Mouse (Mus musculus): ENCODE measurements around the gene Hspb11. TPM values are rescaled to one million over a fixed set of nuclear protein-coding genes. Genes with fewer than 3 reads are reported as not detected.

The Hspb11 gene
- polyA plus RNA-seq, 1 experiment from 2014 or later = 39.1 TPM

DNA sequence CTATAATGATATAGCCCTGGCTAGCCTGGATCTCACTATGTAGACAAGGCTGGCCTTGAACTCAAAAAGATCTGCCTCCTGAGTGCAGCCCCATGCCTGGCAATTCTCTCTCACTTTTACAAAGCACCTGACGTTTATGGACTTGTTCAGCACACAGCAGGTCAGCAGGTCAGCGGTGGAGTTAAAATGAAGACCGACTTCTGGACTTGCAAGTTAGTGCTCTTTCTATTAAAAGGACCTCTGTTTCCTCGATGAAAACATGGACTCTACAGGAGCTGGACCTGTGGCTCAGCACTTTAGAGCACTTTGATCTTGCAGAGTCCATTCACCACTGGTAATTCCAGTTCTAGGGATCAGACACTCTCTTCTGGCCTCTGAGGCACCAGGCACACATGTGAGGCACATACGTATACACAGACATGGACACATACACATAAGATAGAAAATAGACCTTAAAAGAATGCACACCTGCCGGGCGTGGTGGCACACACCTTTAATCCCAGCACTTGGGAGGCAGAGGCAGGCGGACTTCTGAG, 44.7 kb downstream of the Hspb11 start:
- H3K9ac ChIP-seq (ENCODE audit: low read length) = no peak overlapping the region
- no peaks in the 10 kb centered on the region for H3K27me3 ChIP-seq (replicated peaks; ENCODE audit: control insufficient read depth, insufficient read depth, low read length)
- H3K27ac ChIP-seq (ENCODE audit: low read depth) = no peak overlapping the region
- WGBS = 79% methylated on average over 8 of the region's 8 CpGs
- ATAC-seq (replicated peaks; ENCODE audit: low FRiP score, low TSS enrichment, low read depth) (no peak), DNase-seq (ENCODE audit: low spot score) (no peak)
- H3K36me3 ChIP-seq (ENCODE audit: control insufficient read depth, insufficient read depth, low read length) = no peaks in the 10 kb centered on the region
- H3K4me3 ChIP-seq (ENCODE audit: low read depth, low read length) = no peak overlapping the region
- no peaks in the 10 kb centered on the region for H3K9me3 ChIP-seq (ENCODE audit: control insufficient read depth, low read length)
- no peaks in the 10 kb centered on the region for H3K4me1 ChIP-seq (replicated peaks; ENCODE audit: control insufficient read depth, insufficient read depth, low read length)
- no peak overlapping the region for H3K4me2 ChIP-seq (ENCODE audit: low read length)

DNA sequence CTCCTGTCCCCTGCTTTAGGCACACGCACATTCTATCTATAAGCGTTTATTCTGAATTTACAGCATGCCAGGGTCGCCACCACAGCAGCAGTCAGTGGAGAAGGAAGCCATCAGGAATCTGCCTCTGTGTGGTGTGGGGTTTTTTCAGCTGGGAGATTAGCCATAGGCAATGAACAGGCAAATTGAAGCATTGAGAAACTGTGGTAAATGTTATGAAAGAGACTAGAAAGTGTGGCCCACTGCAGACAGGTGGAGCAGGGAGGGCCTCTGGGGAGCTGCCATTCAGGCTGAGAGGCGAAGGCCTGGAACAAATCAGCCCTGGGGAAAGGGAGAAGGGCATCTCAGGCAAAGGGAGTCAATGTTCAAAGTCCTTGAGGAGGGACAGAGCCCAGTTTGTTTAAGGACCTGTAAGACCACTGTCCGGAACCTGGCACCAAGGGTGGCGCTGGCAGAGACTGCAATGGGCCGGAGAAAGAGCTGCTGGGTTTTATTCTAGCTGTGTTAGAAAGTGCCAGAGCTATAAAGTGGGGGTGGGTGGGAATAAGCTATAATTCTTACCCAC, 46.5 kb downstream of the Hspb11 start:
- Histone ChIP-seq H3K27me3 (replicated peaks; ENCODE audit: control insufficient read depth, insufficient read depth, low read length) (no peaks in the 10 kb centered on the region), H3K36me3 (ENCODE audit: control insufficient read depth, insufficient read depth, low read length) (no peaks in the 10 kb centered on the region), H3K9ac (ENCODE audit: low read length) (no peak overlapping the region), H3K4me3 (ENCODE audit: low read depth, low read length) (no peak overlapping the region), H3K9me3 (ENCODE audit: control insufficient read depth, low read length) (no peaks in the 10 kb centered on the region), H3K27ac (ENCODE audit: low read depth) (no peak overlapping the region), H3K4me1 (replicated peaks; ENCODE audit: control insufficient read depth, insufficient read depth, low read length) (no peaks in the 10 kb centered on the region), H3K4me2 (ENCODE audit: low read length) (no peak overlapping the region)
- no peak for ATAC-seq (replicated peaks; ENCODE audit: low FRiP score, low TSS enrichment, low read depth)
- DNase-seq (ENCODE audit: low spot score) = no peak
- 80% methylated on average over 7 of the region's 7 CpGs for WGBS

GRCm38 (mm10) chr4:107300371-107300770, 47.0 kb downstream of the Hspb11 start:
- H3K4me3 ChIP-seq (ENCODE audit: low read depth, low read length) = no peak overlapping the region
- ATAC-seq (replicated peaks; ENCODE audit: low FRiP score, low TSS enrichment, low read depth) = no peak
- H3K9me3 ChIP-seq (ENCODE audit: control insufficient read depth, low read length) = no peaks in the 10 kb centered on the region
- H3K36me3 ChIP-seq (ENCODE audit: control insufficient read depth, insufficient read depth, low read length) = no peaks in the 10 kb centered on the region
- H3K4me2 ChIP-seq (ENCODE audit: low read length) = no peak overlapping the region
- H3K4me1 ChIP-seq (replicated peaks; ENCODE audit: control insufficient read depth, insufficient read depth, low read length) = no peaks in the 10 kb centered on the region
- H3K27me3 ChIP-seq (replicated peaks; ENCODE audit: control insufficient read depth, insufficient read depth, low read length) = no peaks in the 10 kb centered on the region
- 86% methylated on average over 4 of the region's 4 CpGs for WGBS
- no peak overlapping the region for H3K27ac ChIP-seq (ENCODE audit: low read depth)
- H3K9ac ChIP-seq (ENCODE audit: low read length) = no peak overlapping the region
- DNase-seq (ENCODE audit: low spot score) = no peak

GRCm38 (mm10) chr4:107300902-107301555, 47.6 kb downstream of the Hspb11 start:
- no peak overlapping the region for H3K4me2 ChIP-seq (ENCODE audit: low read length)

GRCm38 (mm10) chr4:107302221-107302620, 48.8 kb downstream of the Hspb11 start:
- no peak overlapping the region for H3K4me2 ChIP-seq (ENCODE audit: low read length)
- no peak overlapping the region for H3K4me3 ChIP-seq (ENCODE audit: low read depth, low read length)
- 85% methylated on average over 9 of the region's 9 CpGs for WGBS
- no peak overlapping the region for H3K27ac ChIP-seq (ENCODE audit: low read depth)
- H3K27me3 ChIP-seq (replicated peaks; ENCODE audit: control insufficient read depth, insufficient read depth, low read length) = no peaks in the 10 kb centered on the region
- no peaks in the 10 kb centered on the region; the same call in 1 of the 2 replicates for H3K4me1 ChIP-seq (replicated peaks; ENCODE audit: control insufficient read depth, insufficient read depth, low read length)
- no peak overlapping the region for H3K9ac ChIP-seq (ENCODE audit: low read length)
- DNase-seq (ENCODE audit: low spot score) = no peak
- ATAC-seq (replicated peaks; ENCODE audit: low FRiP score, low TSS enrichment, low read depth) = no peak
- H3K36me3 ChIP-seq (ENCODE audit: control insufficient read depth, insufficient read depth, low read length) = no peaks in the 10 kb centered on the region
- H3K9me3 ChIP-seq (ENCODE audit: control insufficient read depth, low read length) = no peaks in the 10 kb centered on the region

More at GRCm38 (mm10) chr4:107300902-107301555, 47.6 kb downstream of the Hspb11 start:
- H3K27ac ChIP-seq (ENCODE audit: low read depth) = no peak overlapping the region
- H3K4me3 ChIP-seq (ENCODE audit: low read depth, low read length) = no peak overlapping the region
- DNase-seq (ENCODE audit: low spot score) = no peak
- no peaks in the 10 kb centered on the region for H3K9me3 ChIP-seq (ENCODE audit: control insufficient read depth, low read length)
- no peaks in the 10 kb centered on the region for H3K36me3 ChIP-seq (ENCODE audit: control insufficient read depth, insufficient read depth, low read length)
- H3K4me1 ChIP-seq (replicated peaks; ENCODE audit: control insufficient read depth, insufficient read depth, low read length) = no peaks in the 10 kb centered on the region; the same call in 1 of the 2 replicates
- H3K27me3 ChIP-seq (replicated peaks; ENCODE audit: control insufficient read depth, insufficient read depth, low read length) = no peaks in the 10 kb centered on the region
- WGBS = 92% methylated on average over 1 of the region's 1 CpGs
- ATAC-seq (replicated peaks; ENCODE audit: low FRiP score, low TSS enrichment, low read depth) = no peak
- no peak overlapping the region for H3K9ac ChIP-seq (ENCODE audit: low read length)

- Histone ChIP-seq H3K27ac (ENCODE audit: low read depth) (no peak overlapping the region), H3K27me3 (replicated peaks; ENCODE audit: control insufficient read depth, insufficient read depth, low read length) (no peaks in the 10 kb centered on the region), H3K36me3 (ENCODE audit: control insufficient read depth, insufficient read depth, low read length) (no peaks in the 10 kb centered on the region), H3K4me2 (ENCODE audit: low read length) (no peak overlapping the region), H3K4me3 (ENCODE audit: low read depth, low read length) (no peak overlapping the region), H3K9ac (ENCODE audit: low read length) (no peak overlapping the region), H3K9me3 (ENCODE audit: control insufficient read depth, low read length) (no peaks in the 10 kb centered on the region), H3K4me1 (replicated peaks; ENCODE audit: control insufficient read depth, insufficient read depth, low read length) (no peaks in the 10 kb centered on the region; the same call in 1 of the 2 replicates)
- 42% methylated on average over 4 of the region's 4 CpGs for WGBS
- ATAC-seq (replicated peaks; ENCODE audit: low FRiP score, low TSS enrichment, low read depth) (no peak; the same call in 1 of the 2 replicates), DNase-seq (ENCODE audit: low spot score) (no peak)
These were observed 49.4 kb downstream of the Hspb11 start for GRCm38 (mm10) chr4:107302832-107303231.

GRCm38 (mm10) chr4:107303531-107303930, 50.1 kb downstream of the Hspb11 start:
- Histone ChIP-seq H3K9ac (ENCODE audit: low read length) (no peak overlapping the region), H3K9me3 (ENCODE audit: control insufficient read depth, low read length) (no peaks in the 10 kb centered on the region), H3K4me1 (replicated peaks; ENCODE audit: control insufficient read depth, insufficient read depth, low read length) (no peaks in the 10 kb centered on the region; the same call in 1 of the 2 replicates), H3K4me2 (ENCODE audit: low read length) (no peak overlapping the region), H3K27ac (ENCODE audit: low read depth) (no peak overlapping the region), H3K4me3 (ENCODE audit: low read depth, low read length) (no peak overlapping the region), H3K36me3 (ENCODE audit: control insufficient read depth, insufficient read depth, low read length) (no peaks in the 10 kb centered on the region), H3K27me3 (replicated peaks; ENCODE audit: control insufficient read depth, insufficient read depth, low read length) (no peaks in the 10 kb centered on the region)
- no peak for DNase-seq (ENCODE audit: low spot score)
- WGBS = 61% methylated on average over 3 of the region's 3 CpGs
- ATAC-seq (replicated peaks; ENCODE audit: low FRiP score, low TSS enrichment, low read depth) = no peak

GRCm38 (mm10) chr4:107306966-107307365, 53.6 kb downstream of the Hspb11 start, which contains the start of gene Dio1:
TSS of gene Dio1 (minus strand) at chr4:107307169.
- no peaks in the 10 kb centered on the region for H3K36me3 ChIP-seq (ENCODE audit: control insufficient read depth, insufficient read depth, low read length)
- H3K4me3 ChIP-seq (ENCODE audit: low read depth, low read length) = no peak within 1 kb of the TSS
- no peaks in the 10 kb centered on the region; the same call in 1 of the 2 replicates for H3K4me1 ChIP-seq (replicated peaks; ENCODE audit: control insufficient read depth, insufficient read depth, low read length)
- no peak within 1 kb of the TSS for H3K4me2 ChIP-seq (ENCODE audit: low read length)
- ATAC-seq (replicated peaks; ENCODE audit: low FRiP score, low TSS enrichment, low read depth) = no peak
- peaks cover 2% of the 10 kb centered on the region; the same call in 1 of the 2 replicates for H3K9me3 ChIP-seq (ENCODE audit: control insufficient read depth, low read length)
- no peak for DNase-seq (ENCODE audit: low spot score)
- no peak within 1 kb of the TSS for H3K9ac ChIP-seq (ENCODE audit: low read length)
- no peaks in the 10 kb centered on the region for H3K27me3 ChIP-seq (replicated peaks; ENCODE audit: control insufficient read depth, insufficient read depth, low read length)
- WGBS = 46% methylated on average over 6 of the region's 6 CpGs
- no peak within 1 kb of the TSS for H3K27ac ChIP-seq (ENCODE audit: low read depth)

All from intestine, embryonic 14.5 days (tissue).